Mouse (Mus musculus) embryonic facial prominence, embryonic 11.5 days (tissue): Measurements from ENCODE around the gene Gm20388. TPM values are rescaled to one million over a fixed set of nuclear protein-coding genes. Genes with fewer than 3 reads are reported as not detected.

Source experiments
- ATAC-seq: fragments of 200-750 bp; cut with Nextera tagmentation; replicated peaks from 2 replicates; pipeline ENCODE4 v1.8.0; 2017; ENCODE audit warnings: low read depth; ENCODE audit not compliant: insufficient number of reproducible peaks, low FRiP score, low TSS enrichment
- DNase-seq: peaks from one replicate; pipeline ENCODE4 v3.0.0-alpha.2; 2015; ENCODE audit warnings: low spot score
- H3K27ac ChIP-seq: fragments of 300-500 bp; sonication (generic); replicated peaks from 2 replicates; pipeline ENCODE4 v1.5.1; 2014; ENCODE audit warnings: mild to moderate bottlenecking, low read depth, low read length, control low read depth
- H3K27me3 ChIP-seq: fragments of 300-500 bp; sonication (generic); 2 replicates; pipeline ENCODE4 v1.6.1; 2014; ENCODE audit warnings: mild to moderate bottlenecking, low read length, moderate library complexity, mixed read lengths; ENCODE audit not compliant: control insufficient read depth, insufficient read depth
- H3K36me3 ChIP-seq: fragments of 300-500 bp; sonication (generic); replicated peaks from 2 replicates; pipeline ENCODE4 v1.6.1; 2014; ENCODE audit warnings: low read depth, mild to moderate bottlenecking, low read length, moderate library complexity, mixed read lengths; ENCODE audit not compliant: control insufficient read depth, insufficient read depth
- H3K4me1 ChIP-seq: fragments of 300-500 bp; sonication (generic); 2 replicates; pipeline ENCODE4 v1.6.1; 2014; ENCODE audit warnings: low read length, mixed read lengths; ENCODE audit not compliant: control insufficient read depth, insufficient read depth
- H3K4me2 ChIP-seq: fragments of 300-500 bp; sonication (generic); 2 replicates; pipeline ENCODE4 v1.6.1; 2014; ENCODE audit warnings: low read depth, mild to moderate bottlenecking, control low read depth, low read length, moderate library complexity
- H3K4me3 ChIP-seq: fragments of 300-500 bp; sonication (generic); 2 replicates; pipeline ENCODE4 v1.5.1; 2014; ENCODE audit warnings: low read depth, low read length, control low read depth
- H3K9ac ChIP-seq: fragments of 300-500 bp; sonication (generic); replicated peaks from 2 replicates; pipeline ENCODE4 v1.6.1; 2014; ENCODE audit warnings: mild to moderate bottlenecking, control low read depth, low read length
- H3K9me3 ChIP-seq: fragments of 300-500 bp; sonication (generic); replicated peaks from 2 replicates; pipeline ENCODE4 v1.6.1; 2016; ENCODE audit warnings: mild to moderate bottlenecking, low read length, inconsistent platforms, mixed read lengths; ENCODE audit not compliant: control insufficient read depth
- WGBS: fragments of 180-500 bp; shearing (Covaris S2); extraction: QIAGEN DNeasy Blood & Tissue Kit; methylation state at CpG from one replicate; pipeline ENCODE4 v1.1.7; 2014; 5-methylcytosine and 5-hydroxymethylcytosine counted together
- polyA plus RNA-seq: library from polyadenylated mRNA; unstranded; fragments of >200 nt; fragmentation: Nextera tagmentation; extraction: Ambion mirVana; gene quantifications from 2 replicates; pipeline ENCODE4 v1.2.1, GENCODE M21; 2014

The Gm20388 gene
- polyA plus RNA-seq, 1 experiment from 2014 or later: 3.1 TPM

- no peak for ATAC-seq
- WGBS: 94% methylated on average over 7 of the region's 7 CpGs
- H3K36me3 ChIP-seq: peaks cover 27% of the 10 kb centered on the region
Observed at GRCm38 (mm10) chr8:122407678-122408077, 2497.0 kb downstream of the Gm20388 start.

DNA sequence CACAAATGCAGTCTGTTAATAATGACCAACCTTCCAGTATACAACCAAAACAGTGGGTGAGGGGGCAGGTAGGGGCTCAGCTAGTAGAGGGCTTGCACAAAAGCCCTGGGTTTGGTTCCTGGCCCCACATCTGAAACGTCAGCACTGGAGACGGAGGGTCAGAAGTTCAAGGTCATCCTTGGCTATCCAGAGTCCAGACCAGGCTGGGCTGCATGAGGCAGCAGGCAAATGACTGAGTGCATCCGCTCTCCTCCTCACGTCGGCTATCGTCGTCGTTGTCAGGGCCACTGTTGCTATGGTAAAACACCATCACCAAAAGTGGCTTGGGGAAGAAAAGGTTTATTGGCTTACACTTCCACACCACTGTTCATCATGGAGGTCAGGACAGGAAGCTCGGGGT, 2503.7 kb downstream of the Gm20388 start:
- H3K36me3 ChIP-seq: peaks cover 19% of the 10 kb centered on the region
- no peak overlapping the region for H3K9ac ChIP-seq
- ATAC-seq: no peak
- H3K4me2 ChIP-seq: no peak overlapping the region
- no peak overlapping the region for H3K4me3 ChIP-seq
- H3K27ac ChIP-seq: no peak overlapping the region
- H3K9me3 ChIP-seq: no peaks in the 10 kb centered on the region
- no peak for DNase-seq
- H3K4me1 ChIP-seq: no peaks in the 10 kb centered on the region
- H3K27me3 ChIP-seq: no peaks in the 10 kb centered on the region
- WGBS: 90% methylated on average over 9 of the region's 9 CpGs

More at GRCm38 (mm10) chr8:122407678-122408077, 2497.0 kb downstream of the Gm20388 start:
- Histone ChIP-seq H3K4me1 (no peaks in the 10 kb centered on the region), H3K4me3 (no peak overlapping the region), H3K4me2 (no peak overlapping the region), H3K9me3 (no peaks in the 10 kb centered on the region), H3K9ac (no peak overlapping the region), H3K27ac (no peak overlapping the region), H3K27me3 (no peaks in the 10 kb centered on the region)
- DNase-seq: no peak

- H3K36me3 ChIP-seq: peaks cover 15% of the 10 kb centered on the region
- no peaks in the 10 kb centered on the region for H3K4me1 ChIP-seq
- no peak for ATAC-seq
- no peaks in the 10 kb centered on the region for H3K27me3 ChIP-seq
- no peak overlapping the region for H3K27ac ChIP-seq
- no peak overlapping the region for H3K4me2 ChIP-seq
- 91% methylated on average over 6 of the region's 6 CpGs for WGBS
- no peaks in the 10 kb centered on the region for H3K9me3 ChIP-seq
- no peak for DNase-seq
- no peak overlapping the region for H3K4me3 ChIP-seq
- no peak overlapping the region for H3K9ac ChIP-seq
Observed at GRCm38 (mm10) chr8:122415554-122415953, 2504.9 kb downstream of the Gm20388 start.

GRCm38 (mm10) chr8:122419881-122420555, 2509.4 kb downstream of the Gm20388 start:
- H3K9me3 ChIP-seq: no peaks in the 10 kb centered on the region
- WGBS: 70% methylated on average over 9 of the region's 9 CpGs
- H3K36me3 ChIP-seq: peaks cover 3% of the 10 kb centered on the region
- no peak for DNase-seq
- no peak overlapping the region for H3K27ac ChIP-seq
- no peak overlapping the region for H3K9ac ChIP-seq
- H3K4me3 ChIP-seq: no peak overlapping the region
- ATAC-seq: no peak
- H3K4me1 ChIP-seq: no peaks in the 10 kb centered on the region
- H3K4me2 ChIP-seq: no peak overlapping the region
- no peaks in the 10 kb centered on the region for H3K27me3 ChIP-seq

DNA sequence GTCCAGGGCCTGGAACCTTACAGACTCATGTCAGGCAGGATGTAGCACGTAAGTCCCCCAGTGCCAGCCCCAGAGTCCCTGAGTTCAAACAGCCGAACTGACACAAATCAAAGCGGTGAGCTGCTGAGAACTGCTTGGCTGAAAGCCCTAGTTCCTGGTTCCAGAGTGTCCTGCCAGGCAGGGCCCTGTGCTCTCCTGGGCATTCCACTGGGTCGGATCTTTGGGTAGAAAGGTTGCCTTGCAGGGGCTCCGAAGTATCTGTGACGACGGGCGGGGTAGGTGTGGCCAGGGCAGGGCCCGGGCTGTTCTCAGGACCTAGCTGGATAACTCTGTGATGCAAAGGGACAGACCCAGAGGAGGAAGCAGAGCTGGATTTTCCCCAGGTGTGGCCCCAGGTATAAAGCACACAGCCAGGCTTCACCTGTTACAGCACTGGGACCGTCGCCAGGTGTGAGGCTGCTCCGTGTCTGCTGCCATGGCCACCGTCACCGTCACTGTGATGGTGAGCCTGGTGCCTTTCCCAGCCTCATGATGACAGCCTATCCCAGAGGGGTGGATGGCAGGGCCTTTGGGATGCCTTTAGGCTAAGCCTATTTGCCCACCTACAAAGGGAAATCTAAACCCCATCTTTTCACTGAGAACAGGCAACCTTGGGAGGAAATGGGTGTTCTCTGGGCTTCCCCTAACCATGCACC, 2510.9 kb downstream of the Gm20388 start, which contains the start of gene Il17c:
Il17c (plus strand) TSS at position 645 of the 695 bp plus-strand sequence.
- Histone ChIP-seq H3K36me3 (peaks cover 2% of the 10 kb centered on the region), H3K9ac (no peak within 1 kb of the TSS), H3K27ac (no peak within 1 kb of the TSS), H3K4me2 (no peak within 1 kb of the TSS), H3K4me3 (no peak within 1 kb of the TSS), H3K9me3 (no peaks in the 10 kb centered on the region), H3K27me3 (no peaks in the 10 kb centered on the region), H3K4me1 (no peaks in the 10 kb centered on the region)
- DNase-seq (no peak), ATAC-seq (no peak)
- 84% methylated on average over 14 of the region's 14 CpGs for WGBS

DNA sequence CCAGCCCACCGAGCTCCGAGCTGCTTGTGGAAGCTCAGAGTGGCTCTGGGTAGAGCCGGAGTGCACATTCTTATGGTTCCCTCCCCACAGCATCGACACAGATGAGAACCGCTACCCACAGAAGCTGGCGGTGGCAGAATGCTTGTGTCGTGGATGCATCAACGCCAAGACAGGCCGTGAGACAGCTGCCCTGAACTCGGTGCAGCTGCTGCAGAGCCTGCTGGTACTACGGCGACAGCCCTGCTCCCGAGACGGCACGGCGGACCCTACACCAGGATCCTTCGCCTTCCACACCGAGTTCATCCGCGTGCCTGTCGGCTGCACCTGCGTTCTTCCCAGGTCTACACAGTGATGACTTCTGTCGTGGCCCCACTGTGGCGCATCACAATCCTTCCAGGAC, 2512.6 kb downstream of the Gm20388 start:
- Histone ChIP-seq H3K4me1 (no peaks in the 10 kb centered on the region), H3K27ac (no peak overlapping the region), H3K36me3 (peaks cover 2% of the 10 kb centered on the region; the same call in 1 of the 2 replicates), H3K9ac (no peak overlapping the region), H3K4me2 (no peak overlapping the region), H3K27me3 (no peaks in the 10 kb centered on the region), H3K4me3 (no peak overlapping the region), H3K9me3 (no peaks in the 10 kb centered on the region)
- 90% methylated on average over 24 of the region's 24 CpGs for WGBS
- ATAC-seq (no peak), DNase-seq (no peak)

GRCm38 (mm10) chr8:122423659-122424058, 2513.0 kb downstream of the Gm20388 start:
- H3K27ac ChIP-seq: no peak overlapping the region
- ATAC-seq (no peak), DNase-seq (no peak)
- 52% methylated on average over 5 of the region's 5 CpGs for WGBS
- H3K4me2 ChIP-seq: no peak overlapping the region
- H3K9ac ChIP-seq: no peak overlapping the region
- no peaks in the 10 kb centered on the region for H3K9me3 ChIP-seq
- no peaks in the 10 kb centered on the region for H3K4me1 ChIP-seq
- no peak overlapping the region for H3K4me3 ChIP-seq
- no peaks in the 10 kb centered on the region for H3K27me3 ChIP-seq
- H3K36me3 ChIP-seq: peaks cover 2% of the 10 kb centered on the region; the same call in 1 of the 2 replicates

- 74% methylated on average over 9 of the region's 9 CpGs for WGBS
- Histone ChIP-seq H3K4me3 (no peak overlapping the region), H3K9ac (no peak overlapping the region), H3K27me3 (no peaks in the 10 kb centered on the region), H3K4me1 (no peaks in the 10 kb centered on the region), H3K27ac (no peak overlapping the region), H3K9me3 (no peaks in the 10 kb centered on the region), H3K4me2 (no peak overlapping the region), H3K36me3 (no peaks in the 10 kb centered on the region; the same call in 1 of the 2 replicates)
- DNase-seq (no peak), ATAC-seq (no peak; the same call in 1 of the 2 replicates)
Observed at GRCm38 (mm10) chr8:122426145-122426544, 2515.5 kb downstream of the Gm20388 start.
